Mouse (Mus musculus) spleen, adult 18-20 months (tissue): ENCODE measurements around the gene Sh3bp4.

Experiments
- DNase-seq, 2 experiments: peaks; one replicate each; pipeline ENCODE4 v3.0.0; 2022; ENCODE audit warnings: mixed read lengths in 2 of 2

Gene Sh3bp4

DNA sequence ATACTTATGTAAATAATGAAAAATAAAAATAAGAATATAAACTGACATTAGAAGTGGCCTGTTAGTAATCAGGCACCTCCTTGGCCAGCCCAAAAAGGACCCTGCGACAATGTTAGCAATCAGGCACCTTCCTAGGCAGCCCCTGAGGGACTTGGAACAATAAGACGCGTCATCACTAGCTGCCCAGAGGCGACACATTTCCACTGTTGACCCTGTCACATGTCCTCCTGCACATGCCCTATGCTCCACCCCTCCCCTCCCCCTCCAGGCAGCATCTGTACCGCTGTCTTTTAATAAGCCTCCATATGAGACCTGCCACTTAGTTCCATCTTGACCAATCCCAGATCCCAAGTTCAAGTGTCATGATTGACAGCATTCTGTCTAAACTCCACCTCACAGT is 119.0 kb downstream of the Sh3bp4 start:
- DNase-seq, result no peak

DNA sequence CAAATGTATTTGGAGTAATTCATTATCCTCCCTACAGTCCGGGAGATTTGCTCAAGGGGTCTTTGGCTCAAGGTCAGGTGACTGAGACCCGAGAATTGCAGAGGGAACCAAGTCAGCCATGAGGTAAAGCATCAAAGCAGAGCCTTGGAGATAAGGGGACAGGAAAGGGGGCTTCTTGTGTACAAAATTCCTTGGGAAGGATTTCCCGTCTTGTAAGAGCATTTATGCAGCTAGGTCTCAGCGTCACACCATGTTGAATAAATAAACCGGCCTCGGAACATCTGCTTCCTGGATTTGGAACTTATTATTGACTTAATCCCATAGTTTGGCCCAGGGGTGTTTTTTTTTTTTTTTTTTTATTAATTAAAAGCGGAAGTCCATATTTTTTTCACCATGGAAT is 120.4 kb downstream of the Sh3bp4 start:
- DNase-seq, result no peak

DNA sequence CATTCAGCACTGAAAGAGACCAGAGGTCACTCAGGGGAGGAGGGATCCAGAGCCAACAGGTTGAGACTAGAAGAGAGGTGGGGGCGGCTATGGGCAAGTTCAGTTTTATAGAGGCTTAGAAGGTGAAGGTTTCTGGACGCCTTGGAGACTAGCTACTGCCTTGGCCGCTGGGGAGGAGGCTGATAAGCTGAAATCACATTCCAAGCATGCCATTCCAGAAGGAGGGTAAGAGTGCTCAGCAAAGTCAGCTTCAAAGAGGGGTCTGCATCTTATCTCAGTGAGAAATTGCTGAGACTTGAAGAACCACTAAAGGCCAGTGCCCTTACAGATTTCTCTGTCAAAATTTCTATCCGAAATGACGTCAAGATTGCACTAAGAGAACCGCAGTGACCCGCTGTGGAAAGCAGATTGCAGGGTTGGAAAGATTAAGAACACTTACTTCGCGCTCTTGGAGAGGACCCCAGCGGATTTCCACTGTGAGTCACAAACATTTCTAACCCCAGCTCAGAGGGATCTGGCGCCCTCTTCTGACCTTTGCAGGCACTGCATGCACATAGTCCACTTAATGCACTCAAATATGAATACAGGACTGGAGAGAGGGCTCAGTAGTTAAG is 121.0 kb downstream of the Sh3bp4 start:
- DNase-seq, result peak in 1 of 2 experiments; percentile 20

DNA sequence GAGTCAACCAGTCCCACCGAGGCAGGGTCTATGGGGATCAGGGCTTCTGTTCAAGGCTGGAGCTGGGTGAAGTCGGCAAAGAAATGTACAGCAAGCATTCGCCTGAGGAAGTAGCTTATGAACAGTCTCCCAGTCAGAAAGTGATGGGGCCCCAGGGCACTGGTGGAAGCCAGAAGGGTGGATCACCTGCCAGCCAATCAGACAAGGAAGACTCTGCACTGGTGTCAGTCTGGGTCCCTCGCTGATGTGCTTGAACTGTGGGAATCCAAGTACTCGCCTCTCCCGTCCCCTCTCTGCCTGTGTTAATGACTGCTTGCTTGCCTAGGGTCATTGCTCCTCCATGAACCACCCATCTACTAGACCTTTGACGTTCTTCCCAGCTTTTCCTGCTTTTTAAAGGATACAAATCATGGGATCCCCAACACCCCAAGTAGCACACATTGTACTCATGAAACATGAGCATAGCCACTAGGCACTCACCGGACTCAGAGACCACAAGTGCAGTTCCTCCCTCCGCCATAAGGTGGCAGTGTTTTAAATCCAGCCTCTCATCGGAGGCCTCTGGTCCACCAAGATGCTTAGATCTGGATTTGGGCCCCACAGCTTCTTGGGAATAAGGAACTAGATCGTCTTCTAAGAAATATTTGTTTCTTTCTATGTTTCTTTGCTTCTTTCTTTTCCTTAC is 122.5 kb downstream of the Sh3bp4 start:
- peak in 1 of 2 experiments; percentile 22 for DNase-seq

DNA sequence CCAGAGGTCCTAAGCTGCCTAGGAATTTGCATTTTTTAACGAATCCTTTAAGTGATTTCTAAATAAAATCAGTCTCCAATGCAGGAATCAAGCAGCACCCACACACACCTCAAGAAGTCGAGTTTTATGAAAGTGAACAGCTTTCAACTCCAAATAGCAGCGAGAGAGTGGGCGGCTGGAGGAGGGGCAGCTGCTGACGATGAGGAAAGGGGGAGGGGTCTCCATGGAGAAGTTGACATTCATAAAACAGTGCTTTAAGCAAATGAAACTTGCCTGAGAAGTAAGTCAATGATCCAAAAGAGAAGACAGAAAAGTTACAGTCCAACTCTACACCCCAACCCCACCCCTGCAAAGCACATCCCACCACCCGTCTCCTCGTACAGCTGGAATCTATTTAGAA is 123.4 kb downstream of the Sh3bp4 start:
- no peak for DNase-seq

DNA sequence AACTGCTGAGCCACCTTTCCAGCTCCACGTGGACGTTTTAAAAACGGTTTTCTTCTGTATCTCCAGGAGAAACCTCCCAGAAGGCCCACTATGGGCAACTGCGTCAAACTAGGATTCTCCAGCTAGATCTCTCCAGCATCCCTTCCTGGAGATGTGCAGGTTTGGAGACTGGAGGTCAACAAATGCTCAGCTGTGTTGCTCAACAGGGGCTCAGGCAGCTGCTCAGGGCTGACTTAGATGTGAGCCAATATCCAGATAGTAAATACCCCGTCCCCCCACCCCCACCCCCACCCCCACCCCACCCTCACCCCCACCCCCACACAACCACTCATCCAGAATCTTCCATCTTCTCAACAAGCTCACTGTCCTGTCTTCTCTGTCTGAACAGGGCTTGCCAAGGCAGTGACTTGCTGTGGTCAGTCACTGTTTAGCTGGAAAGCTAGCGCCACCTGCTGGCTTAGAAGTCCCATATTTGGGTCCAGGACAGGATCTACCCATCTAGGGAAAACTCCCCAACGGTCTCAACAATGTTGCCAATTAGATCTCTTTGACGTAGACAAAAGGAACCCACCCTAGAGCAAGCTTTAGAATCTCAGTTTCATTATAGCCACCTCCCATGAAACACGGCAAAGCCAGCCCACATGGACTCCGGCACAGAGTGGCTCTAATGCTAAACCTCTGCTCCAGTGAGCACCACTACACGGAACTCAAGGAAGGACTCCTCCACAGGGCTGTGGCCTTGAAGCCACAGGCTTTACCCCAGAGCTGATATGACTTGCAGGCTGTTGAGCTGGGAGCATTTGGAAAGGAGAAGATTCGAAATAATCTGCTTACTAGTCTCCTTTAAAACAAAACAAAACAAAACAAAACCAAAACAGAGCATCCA is 125.9 kb downstream of the Sh3bp4 start:
- DNase-seq, result peak in 1 of 2 experiments; percentile 43
